Mouse (Mus musculus) neural tube, embryonic 14.5 days (tissue): Measurements from ENCODE around the gene Slc22a15. TPM values are rescaled to one million over a fixed set of nuclear protein-coding genes. Genes with fewer than 3 reads are reported as not detected.

ENCODE experiments used
- ATAC-seq: fragments of 200-750 bp; cut with Nextera tagmentation; 2 replicates; pipeline ENCODE4 v1.8.0; 2017; ENCODE audit warnings: low read depth, mild to moderate bottlenecking, moderate TSS enrichment, moderate library complexity
- H3K27ac ChIP-seq: fragments of 300-500 bp; sonication (generic); 2 replicates; pipeline ENCODE4 v1.5.1; 2014; ENCODE audit warnings: low read depth, mild to moderate bottlenecking, control low read depth, low read length, moderate library complexity, mixed read lengths
- H3K27me3 ChIP-seq: fragments of 300-500 bp; sonication (generic); 2 replicates; pipeline ENCODE4 v1.6.1; 2014; ENCODE audit warnings: low read length; ENCODE audit not compliant: control insufficient read depth, insufficient read depth
- H3K36me3 ChIP-seq: fragments of 300-500 bp; sonication (generic); 2 replicates; pipeline ENCODE4 v1.6.1; 2014; ENCODE audit warnings: low read length, mixed read lengths; ENCODE audit not compliant: control insufficient read depth, insufficient read depth
- H3K4me1 ChIP-seq: fragments of 300-500 bp; sonication (generic); 2 replicates; pipeline ENCODE4 v1.6.1; 2014; ENCODE audit warnings: low read length; ENCODE audit not compliant: control insufficient read depth, insufficient read depth
- H3K4me2 ChIP-seq: fragments of 300-500 bp; sonication (generic); 2 replicates; pipeline ENCODE4 v1.6.1; 2014; ENCODE audit warnings: mild to moderate bottlenecking, low read depth, low read length, control low read depth
- H3K4me3 ChIP-seq: fragments of 300-500 bp; sonication (generic); 2 replicates; pipeline ENCODE4 v1.5.1; 2014; ENCODE audit warnings: low read depth, low read length, control low read depth, mixed read lengths
- H3K9ac ChIP-seq: fragments of 300-500 bp; sonication (generic); replicated peaks from 2 replicates; pipeline ENCODE4 v1.6.1; 2014; ENCODE audit warnings: low read depth, mild to moderate bottlenecking, control low read depth, low read length, mixed read lengths
- H3K9me3 ChIP-seq: fragments of 300-500 bp; sonication (generic); 2 replicates; pipeline ENCODE4 v1.6.1; 2016; ENCODE audit warnings: low read length; ENCODE audit not compliant: control insufficient read depth
- WGBS: fragments of 180-500 bp; shearing (Covaris S2); extraction: QIAGEN DNeasy Blood & Tissue Kit; methylation state at CpG from one replicate; pipeline ENCODE4 v1.1.7; 2014; 5-methylcytosine and 5-hydroxymethylcytosine counted together
- polyA plus RNA-seq: library from polyadenylated mRNA; unstranded; fragments of >200 nt; fragmentation: Nextera tagmentation; extraction: Ambion mirVana; gene quantifications from 2 replicates; pipeline ENCODE4 v1.2.1, GENCODE M21; 2014

The Slc22a15 gene
- polyA plus RNA-seq, 1 experiment from 2014 or later = 6.1 TPM

DNA sequence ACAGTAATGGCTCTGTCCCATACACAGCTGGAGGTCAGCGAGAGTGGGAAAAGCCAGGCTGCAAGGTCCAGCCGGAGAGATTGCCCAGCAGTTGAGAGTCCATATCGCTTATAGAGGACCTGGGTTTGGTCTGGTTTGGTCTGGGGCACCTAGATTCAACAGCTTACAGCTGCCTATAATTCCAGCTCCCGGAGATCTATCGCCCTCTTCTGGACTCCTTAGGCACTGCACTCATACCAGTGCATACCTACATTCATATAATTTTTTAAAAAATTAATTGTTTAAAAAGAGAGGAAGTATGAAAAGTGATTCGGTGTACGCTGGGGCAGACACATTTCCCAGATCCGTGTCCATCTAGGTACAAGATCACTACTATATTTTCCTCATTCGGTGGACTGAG is 84.9 kb downstream of the Slc22a15 start:
- ATAC-seq = no peak
- no peaks in the 10 kb centered on the region for H3K9me3 ChIP-seq
- no peaks in the 10 kb centered on the region for H3K36me3 ChIP-seq
- H3K27me3 ChIP-seq = no peaks in the 10 kb centered on the region
- WGBS = 89% methylated on average over 9 of the region's 9 CpGs
- no peak overlapping the region for H3K4me2 ChIP-seq
- 0 out of 2 replicates have a peak, but pooled peaks cover 4% of the 10 kb centered on the region for H3K4me1 ChIP-seq
- no peak overlapping the region for H3K4me3 ChIP-seq
- no peak overlapping the region for H3K27ac ChIP-seq
- no peak overlapping the region for H3K9ac ChIP-seq

DNA sequence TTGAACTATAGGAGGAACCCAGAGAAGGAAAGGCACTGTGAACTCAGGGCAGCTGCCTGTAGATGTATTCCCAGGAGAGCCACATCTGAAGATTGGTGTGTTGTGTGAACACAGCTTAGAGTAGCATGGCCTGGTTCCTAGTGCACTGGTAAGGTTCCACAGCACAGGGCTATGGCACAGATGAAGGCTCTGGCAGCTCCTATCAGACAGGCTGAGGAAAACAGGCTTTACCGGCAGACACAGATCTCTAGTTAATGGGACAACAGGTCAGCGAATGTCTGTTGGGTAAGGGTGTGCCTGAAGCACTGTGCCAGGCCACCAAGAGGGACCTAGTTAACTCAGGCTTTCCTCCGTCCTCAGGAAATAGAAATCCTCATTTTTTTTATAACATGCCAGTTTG is 87.3 kb downstream of the Slc22a15 start:
- no peak; the same call in 1 of the 2 replicates for ATAC-seq
- 89% methylated on average over 3 of the region's 3 CpGs for WGBS
- Histone ChIP-seq H3K27ac (no peak overlapping the region), H3K9ac (no peak overlapping the region), H3K4me2 (no peak overlapping the region), H3K4me1 (0 out of 2 replicates have a peak, but pooled peaks cover 4% of the 10 kb centered on the region), H3K36me3 (no peaks in the 10 kb centered on the region), H3K4me3 (no peak overlapping the region), H3K27me3 (no peaks in the 10 kb centered on the region), H3K9me3 (no peaks in the 10 kb centered on the region)

DNA sequence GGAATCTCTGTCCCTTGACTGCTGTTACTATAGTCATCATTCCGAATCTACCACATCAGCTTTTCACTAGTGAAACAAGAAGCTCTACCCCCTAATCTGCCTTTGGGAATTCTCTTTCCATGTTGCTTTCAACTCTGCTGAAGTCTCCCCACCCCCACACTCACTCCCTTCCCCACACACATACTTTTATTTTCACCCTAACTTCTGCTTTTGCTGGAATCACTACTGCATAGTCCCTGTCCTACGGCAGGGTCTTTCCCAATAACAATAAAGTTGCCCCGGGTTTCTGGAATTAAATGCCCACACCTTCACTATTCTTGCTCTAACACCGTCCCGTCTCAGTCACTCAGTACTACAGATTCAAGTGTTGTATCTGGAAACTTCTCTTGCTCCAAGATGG is 87.7 kb downstream of the Slc22a15 start:
- H3K4me1 ChIP-seq = 0 out of 2 replicates have a peak, but pooled peaks cover 4% of the 10 kb centered on the region
- 68% methylated on average over 5 of the region's 5 CpGs for WGBS

DNA sequence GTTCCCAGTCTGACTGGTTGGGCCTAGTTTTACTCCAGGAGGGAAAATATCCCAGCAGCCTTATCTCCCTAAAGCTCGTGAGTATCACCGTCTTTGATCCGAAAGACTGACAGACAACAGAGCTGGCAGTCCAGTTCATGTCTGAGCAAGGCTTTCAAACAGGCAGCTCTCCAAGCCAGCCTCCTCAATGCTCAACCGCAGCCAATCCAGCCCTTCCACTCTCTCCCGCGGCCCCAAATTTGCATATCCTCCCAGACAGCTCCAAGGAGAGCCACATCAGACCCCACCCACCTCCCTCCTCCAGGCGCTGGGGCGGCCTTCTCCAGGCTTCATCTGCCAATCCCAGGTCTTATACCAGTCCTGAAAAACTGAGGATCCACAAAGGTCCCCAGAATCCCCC is 88.2 kb downstream of the Slc22a15 start:
- no peak overlapping the region for H3K4me3 ChIP-seq
- no peaks in the 10 kb centered on the region for H3K36me3 ChIP-seq
- peak overlapping the region; percentile 30 for H3K4me2 ChIP-seq
- H3K27me3 ChIP-seq = no peaks in the 10 kb centered on the region
- H3K9ac ChIP-seq = no peak overlapping the region
- no peaks in the 10 kb centered on the region for H3K9me3 ChIP-seq
- H3K4me1 ChIP-seq = 0 out of 2 replicates have a peak, but pooled peaks cover 4% of the 10 kb centered on the region
- WGBS = under 1% methylated on average over 8 of the region's 8 CpGs
- ATAC-seq = peak; percentile 92
- no peak overlapping the region for H3K27ac ChIP-seq

More for the DNA sequence above, 87.7 kb downstream of the Slc22a15 start:
- Histone ChIP-seq H3K4me3 (no peak overlapping the region), H3K4me2 (peak overlapping the region; percentile 30; the same call in 1 of the 2 replicates), H3K9me3 (no peaks in the 10 kb centered on the region), H3K36me3 (no peaks in the 10 kb centered on the region), H3K27me3 (no peaks in the 10 kb centered on the region), H3K27ac (no peak overlapping the region), H3K9ac (no peak overlapping the region)
- ATAC-seq = no peak; the same call in 1 of the 2 replicates

DNA sequence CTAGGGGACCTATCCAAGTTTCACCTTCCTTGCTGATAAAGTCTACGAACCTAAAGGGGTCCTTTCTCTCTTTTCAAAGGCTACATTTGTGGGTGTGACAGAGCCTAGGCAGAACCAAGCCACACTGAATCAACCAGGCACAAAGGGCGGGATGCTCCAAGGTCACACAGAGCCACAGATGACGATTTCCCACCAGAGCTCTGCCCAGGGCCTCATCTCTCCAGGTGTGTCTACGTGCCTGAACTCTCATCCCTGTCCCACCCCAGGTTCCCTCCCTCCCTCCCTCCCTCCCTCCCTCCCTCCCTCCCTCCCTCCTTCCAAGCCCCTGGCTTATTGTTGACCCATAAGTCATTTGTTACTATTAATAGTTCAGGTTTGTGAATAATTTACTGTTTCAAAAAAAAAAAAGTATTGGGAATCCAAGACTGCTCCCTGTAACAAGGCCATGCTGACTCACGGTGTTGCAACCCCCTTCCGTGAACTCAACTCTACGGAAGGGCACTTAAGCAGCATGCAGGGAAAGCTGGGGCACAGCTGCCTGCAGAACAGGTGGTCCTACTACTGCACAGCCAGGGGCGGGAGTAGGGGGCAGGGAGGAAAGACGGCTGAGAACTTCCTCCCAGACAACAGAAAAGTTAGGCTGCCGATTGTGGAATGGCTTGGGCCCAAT is 92.9 kb downstream of the Slc22a15 start:
- no peak for ATAC-seq
- 35% methylated on average over 10 of the region's 10 CpGs for WGBS

DNA sequence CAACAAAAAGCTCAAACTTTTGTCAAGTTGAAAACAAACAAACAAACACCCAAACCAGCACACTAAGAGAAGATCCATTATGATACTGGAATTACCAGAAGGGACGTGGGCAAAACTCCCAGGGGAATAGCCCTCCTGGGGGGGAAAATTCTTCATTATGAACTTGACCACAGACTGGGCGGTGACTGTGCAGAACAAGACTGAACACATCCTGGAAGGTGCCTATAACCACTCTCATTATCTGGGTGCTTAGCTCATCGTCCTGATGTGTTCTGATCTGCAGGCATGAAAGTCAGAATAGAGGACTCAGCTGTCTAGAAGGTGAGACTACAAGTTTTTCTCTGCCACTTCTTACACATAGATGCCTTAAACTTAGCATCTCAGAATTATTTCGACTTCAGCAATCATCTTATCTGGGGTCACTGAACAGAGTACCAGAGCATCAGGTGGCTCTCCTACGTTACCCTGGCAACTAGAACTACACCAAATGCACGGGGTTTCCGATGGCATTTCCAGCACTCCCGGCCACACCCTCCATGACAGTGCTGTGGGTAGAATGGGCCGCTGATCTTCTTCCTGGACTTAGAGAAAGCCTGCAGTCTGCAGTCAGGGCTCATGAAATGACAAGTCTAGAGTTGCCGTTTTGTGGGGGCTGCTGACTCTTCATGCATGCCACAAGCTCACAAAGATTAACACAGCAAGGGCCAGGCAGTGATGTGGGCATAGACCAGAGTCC is 94.2 kb downstream of the Slc22a15 start:
- no peak for ATAC-seq
- no peaks in the 10 kb centered on the region for H3K27me3 ChIP-seq
- H3K9me3 ChIP-seq = no peaks in the 10 kb centered on the region
- no peaks in the 10 kb centered on the region for H3K36me3 ChIP-seq
- whole genome bisulfite sequencing = 81% methylated on average over 10 of the region's 10 CpGs
- no peaks in the 10 kb centered on the region for H3K4me1 ChIP-seq
- H3K27ac ChIP-seq = no peak overlapping the region
- H3K4me2 ChIP-seq = no peak overlapping the region
- H3K4me3 ChIP-seq = no peak overlapping the region
- no peak overlapping the region for H3K9ac ChIP-seq

More for the DNA sequence above, 92.9 kb downstream of the Slc22a15 start:
- Histone ChIP-seq H3K27ac (no peak overlapping the region), H3K27me3 (no peaks in the 10 kb centered on the region), H3K4me2 (no peak overlapping the region), H3K4me3 (no peak overlapping the region), H3K9me3 (no peaks in the 10 kb centered on the region), H3K9ac (no peak overlapping the region), H3K36me3 (no peaks in the 10 kb centered on the region), H3K4me1 (0 out of 2 replicates have a peak, but pooled peaks cover 4% of the 10 kb centered on the region)

DNA sequence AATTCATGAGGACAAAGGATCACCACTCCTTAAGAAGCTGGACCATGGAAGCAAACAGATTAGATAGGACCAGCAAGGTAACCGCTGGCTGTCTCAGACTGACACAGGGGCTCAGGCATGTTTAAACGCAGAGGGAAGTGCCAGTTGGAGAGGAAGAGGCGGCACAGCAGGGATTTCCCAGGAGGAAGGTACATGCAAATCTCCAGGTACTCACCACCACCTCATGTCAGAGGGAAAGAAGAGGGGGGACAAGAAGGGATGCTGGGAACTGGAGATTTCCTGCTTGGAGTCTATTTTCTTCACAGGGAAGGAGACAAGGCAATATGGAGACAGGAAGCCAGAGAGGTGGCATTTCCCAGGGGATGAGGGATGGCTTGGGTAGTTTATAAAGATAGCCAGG is 95.7 kb downstream of the Slc22a15 start:
- H3K27ac ChIP-seq = no peak overlapping the region
- H3K4me1 ChIP-seq = no peaks in the 10 kb centered on the region
- H3K36me3 ChIP-seq = no peaks in the 10 kb centered on the region
- H3K4me3 ChIP-seq = no peak overlapping the region
- WGBS = 69% methylated on average over 3 of the region's 3 CpGs
- H3K4me2 ChIP-seq = no peak overlapping the region
- H3K27me3 ChIP-seq = no peaks in the 10 kb centered on the region
- no peak overlapping the region for H3K9ac ChIP-seq
- H3K9me3 ChIP-seq = no peaks in the 10 kb centered on the region
- no peak for ATAC-seq

DNA sequence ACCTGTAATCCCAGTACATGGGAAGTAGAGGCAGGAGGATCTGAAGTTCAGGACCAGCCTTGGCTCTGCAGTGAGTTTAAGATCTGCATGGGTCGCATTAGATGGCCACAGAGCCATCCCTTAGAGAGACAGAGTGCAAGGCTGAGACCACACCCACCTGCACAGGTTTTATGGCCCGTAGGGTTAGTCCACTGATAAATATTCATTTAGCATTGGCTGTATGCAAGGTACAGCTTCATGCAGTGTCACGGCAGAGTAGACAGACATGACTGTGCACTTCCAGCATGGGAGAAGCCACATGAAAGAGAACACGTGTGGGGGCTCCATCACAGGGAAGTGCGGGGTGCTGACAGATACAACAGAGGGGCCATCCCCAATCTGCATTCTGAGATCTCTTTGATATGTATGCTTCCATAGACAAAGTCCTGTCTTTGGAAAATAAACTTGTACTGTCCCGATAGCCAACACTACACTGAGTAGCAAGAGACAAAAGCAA is 97.0 kb downstream of the Slc22a15 start:
- no peak overlapping the region for H3K4me2 ChIP-seq
- ATAC-seq = no peak
- no peaks in the 10 kb centered on the region for H3K27me3 ChIP-seq
- H3K36me3 ChIP-seq = no peaks in the 10 kb centered on the region
- H3K4me1 ChIP-seq = no peaks in the 10 kb centered on the region
- 83% methylated on average over 6 of the region's 6 CpGs for WGBS
- no peaks in the 10 kb centered on the region for H3K9me3 ChIP-seq
- no peak overlapping the region for H3K9ac ChIP-seq
- H3K27ac ChIP-seq = no peak overlapping the region
- no peak overlapping the region for H3K4me3 ChIP-seq

DNA sequence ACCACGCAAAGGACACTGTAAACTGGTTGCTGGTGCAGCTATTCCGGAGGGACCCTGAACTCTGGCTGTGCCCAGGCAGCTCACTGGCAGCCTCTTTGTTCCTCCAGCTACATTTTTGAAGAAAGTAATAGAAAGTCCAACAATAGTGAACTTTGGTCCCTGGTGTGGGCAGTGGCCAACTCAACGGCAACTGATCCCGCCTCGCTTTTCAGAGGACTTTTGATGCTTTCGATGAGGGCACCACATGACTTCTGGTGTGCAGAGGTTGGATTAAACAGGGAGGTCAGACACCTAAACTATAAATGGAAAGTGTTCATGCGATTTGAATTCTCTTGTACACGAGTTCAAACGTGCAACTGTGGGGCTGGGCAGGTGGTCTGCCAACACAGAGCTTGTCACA is 99.9 kb downstream of the Slc22a15 start:
- no peak overlapping the region for H3K4me2 ChIP-seq
- no peak overlapping the region for H3K9ac ChIP-seq
- no peaks in the 10 kb centered on the region for H3K4me1 ChIP-seq
- no peaks in the 10 kb centered on the region for H3K9me3 ChIP-seq
- H3K27ac ChIP-seq = no peak overlapping the region
- no peaks in the 10 kb centered on the region for H3K27me3 ChIP-seq
- no peak for ATAC-seq
- 86% methylated on average over 9 of the region's 9 CpGs for WGBS
- no peaks in the 10 kb centered on the region for H3K36me3 ChIP-seq
- no peak overlapping the region for H3K4me3 ChIP-seq
